Mouse (Mus musculus): ENCODE measurements around the gene Mfap3l. TPM values are rescaled to one million over a fixed set of nuclear protein-coding genes. Genes with fewer than 3 reads are reported as not detected.
"Not testable (repeated sequence)": the region's sequence is repeated elsewhere in the genome, so short reads cannot be mapped to it uniquely, and the experiment has no call there.

Mfap3l gene
- total RNA-seq, 2 experiments from 2014 or later: 3.3 to 4.4 TPM

DNA sequence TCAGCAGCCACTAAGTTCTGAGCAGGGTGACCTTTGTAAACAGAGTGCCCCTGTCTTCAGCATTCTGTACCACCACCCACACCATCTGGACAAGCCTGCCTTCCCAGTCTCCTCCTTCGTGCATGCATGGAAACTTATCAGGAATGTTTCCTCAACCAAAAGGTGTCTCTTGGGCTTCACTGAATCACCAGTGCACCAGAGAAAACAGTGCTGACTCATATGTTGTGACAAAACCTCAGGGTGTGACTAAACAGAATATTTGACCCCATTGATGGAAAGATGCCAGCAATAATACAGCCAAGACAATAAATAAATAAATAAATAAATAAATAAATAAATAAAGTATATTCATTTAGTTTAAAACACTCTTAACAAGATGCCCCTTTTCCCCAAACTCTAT lies 16.5 kb downstream of the Mfap3l start:
- DNase-seq (ENCODE audit: low spot score): no peak

DNA sequence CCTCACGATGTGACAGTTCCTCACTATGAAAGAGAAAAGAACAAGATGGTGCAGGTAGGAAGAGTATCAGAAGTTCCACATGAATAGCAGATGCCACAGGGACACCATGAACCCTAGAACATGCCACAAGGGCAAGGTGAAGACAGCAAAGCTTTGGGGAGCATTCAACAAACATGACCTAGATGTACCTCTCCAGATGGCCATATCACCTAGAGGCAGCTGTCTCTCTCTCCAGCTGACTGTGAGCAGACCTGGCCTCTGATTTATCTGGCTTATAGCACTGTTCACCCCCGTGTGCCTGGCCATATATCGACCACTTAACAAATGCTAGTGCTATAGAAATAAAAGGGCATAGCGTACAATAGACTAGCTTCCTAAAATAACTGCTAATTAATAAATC lies 17.5 kb downstream of the Mfap3l start:
- no peak for DNase-seq (ENCODE audit: low spot score)

DNA sequence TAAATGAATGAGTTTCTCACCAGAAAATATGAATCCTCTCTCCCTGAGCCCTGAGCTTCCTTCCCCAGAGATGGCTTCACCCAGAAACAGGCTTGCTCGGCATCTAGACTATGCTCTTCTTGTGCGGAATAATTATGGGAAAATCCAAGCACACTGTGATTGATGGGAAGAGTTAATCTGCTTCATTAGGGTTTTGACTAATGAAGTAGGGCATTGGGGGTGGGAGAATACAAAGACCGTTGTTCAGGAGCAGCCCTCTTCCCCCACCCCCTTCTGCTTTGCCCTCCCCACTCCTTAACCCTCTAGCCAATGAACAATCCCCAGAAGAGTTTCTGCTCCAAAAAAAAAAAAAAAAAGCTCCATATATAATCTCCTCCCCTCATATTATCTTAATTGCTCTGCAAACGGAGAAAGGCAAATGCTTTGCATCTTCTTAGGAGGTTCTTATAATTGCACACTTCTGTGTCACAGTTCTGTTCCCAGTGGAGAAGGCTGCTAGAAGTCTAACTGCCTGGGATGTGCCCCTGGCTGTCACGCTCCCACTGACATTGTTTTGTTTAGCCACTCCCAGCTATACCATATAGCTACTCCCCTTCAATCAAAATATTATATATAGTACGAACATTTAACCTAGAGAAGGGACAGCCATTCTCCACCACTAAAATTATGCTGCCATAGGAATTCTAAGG lies 24.9 kb downstream of the Mfap3l start:
- no peak for DNase-seq (ENCODE audit: low spot score)

DNA sequence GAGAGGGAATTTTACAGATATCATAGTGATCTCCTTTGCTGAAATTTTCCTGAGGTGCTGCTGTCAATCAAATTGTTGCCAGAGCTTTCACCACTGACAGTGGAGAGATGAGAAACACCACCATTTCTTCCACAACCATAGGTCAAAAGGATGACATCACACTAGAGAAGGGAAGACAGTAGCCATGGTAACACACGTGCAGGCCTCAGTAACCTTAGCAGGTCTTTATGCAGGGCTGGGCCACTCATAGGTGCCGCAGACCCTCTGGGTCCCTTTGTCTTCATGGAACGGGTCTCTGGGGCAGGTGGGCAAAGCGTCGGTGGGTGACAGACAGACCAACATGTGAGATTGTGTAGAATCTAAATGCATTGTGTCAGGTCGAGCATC lies 25.5 kb downstream of the Mfap3l start:
- no peak for DNase-seq (ENCODE audit: low spot score)

DNA sequence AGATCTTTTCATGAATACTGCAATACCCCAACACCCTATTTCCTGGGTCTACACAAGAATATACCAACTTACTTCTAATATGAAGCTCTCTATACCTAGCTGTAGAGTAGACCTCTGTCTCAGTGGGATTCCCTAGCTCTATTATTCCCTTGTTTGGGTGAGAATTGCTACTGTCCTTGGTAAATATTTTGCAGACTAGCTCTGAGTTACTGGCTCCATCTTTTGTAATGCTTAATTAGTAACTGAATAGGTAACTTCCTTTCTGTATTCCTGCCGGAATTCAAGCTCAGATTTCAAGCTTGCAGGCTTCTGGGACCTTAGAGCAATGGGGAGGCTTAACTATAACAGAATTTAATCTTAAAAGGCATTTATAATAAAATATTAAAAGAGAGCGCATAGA lies 26.1 kb downstream of the Mfap3l start:
- not testable (repeated sequence) for DNase-seq (ENCODE audit: low spot score)

DNA sequence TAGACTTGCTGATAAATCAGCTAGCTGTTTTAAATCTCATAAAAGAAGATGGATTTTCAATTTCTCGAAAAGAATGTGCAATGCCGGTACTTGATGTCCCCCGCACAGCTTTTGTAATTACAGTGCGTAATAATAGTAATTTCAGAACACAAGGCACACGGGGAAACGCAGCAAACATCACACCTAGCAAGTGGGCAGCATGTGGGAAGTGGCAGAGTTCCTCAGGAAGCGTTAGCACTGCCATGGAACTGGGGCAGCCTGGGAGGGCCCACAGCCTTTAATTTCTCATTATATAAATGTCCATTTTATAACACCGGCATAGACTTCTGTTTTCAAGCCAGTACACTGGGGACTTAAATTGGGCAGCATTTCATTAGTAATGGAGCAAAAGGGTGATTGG lies 27.1 kb downstream of the Mfap3l start:
- no peak for DNase-seq (ENCODE audit: low spot score)

DNA sequence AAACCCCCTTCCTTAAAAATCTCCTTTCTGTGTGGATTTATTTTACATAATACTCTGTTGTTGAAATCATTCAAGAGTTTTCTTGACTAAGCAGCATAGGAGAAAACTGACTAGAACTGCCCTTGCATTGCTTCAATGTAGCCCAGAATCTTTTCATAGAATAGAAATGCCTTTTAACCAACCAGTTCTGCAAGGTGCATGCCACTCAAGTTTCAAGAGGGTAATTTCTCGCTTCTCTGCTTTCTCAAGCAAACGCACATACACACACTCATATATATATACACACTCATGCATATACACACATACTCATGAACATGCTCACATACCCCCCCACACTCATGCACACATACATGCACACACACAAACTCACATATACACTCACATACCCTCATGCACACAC lies 28.6 kb downstream of the Mfap3l start:
- DNase-seq (ENCODE audit: low spot score): no peak

DNA sequence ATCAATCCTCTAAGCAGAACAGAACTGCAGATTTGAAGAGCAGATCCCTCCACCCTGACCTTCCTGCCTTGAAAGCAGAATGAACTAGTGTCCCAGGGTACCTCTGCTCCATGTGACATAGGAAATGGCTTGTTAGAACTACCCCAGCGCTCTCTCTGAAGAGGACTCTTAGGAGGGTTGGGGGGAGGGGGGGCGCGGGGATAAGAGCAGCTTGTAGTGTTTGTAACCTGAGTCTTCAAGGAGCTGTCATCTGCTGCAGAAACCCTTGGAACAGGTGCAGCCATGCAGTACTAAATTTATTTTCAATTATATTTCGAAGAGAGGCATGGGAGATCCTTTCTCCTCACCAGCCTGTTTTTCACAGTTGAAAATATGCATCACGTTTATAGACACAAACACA lies 30.9 kb downstream of the Mfap3l start:
- no peak for DNase-seq (ENCODE audit: low spot score)

DNA sequence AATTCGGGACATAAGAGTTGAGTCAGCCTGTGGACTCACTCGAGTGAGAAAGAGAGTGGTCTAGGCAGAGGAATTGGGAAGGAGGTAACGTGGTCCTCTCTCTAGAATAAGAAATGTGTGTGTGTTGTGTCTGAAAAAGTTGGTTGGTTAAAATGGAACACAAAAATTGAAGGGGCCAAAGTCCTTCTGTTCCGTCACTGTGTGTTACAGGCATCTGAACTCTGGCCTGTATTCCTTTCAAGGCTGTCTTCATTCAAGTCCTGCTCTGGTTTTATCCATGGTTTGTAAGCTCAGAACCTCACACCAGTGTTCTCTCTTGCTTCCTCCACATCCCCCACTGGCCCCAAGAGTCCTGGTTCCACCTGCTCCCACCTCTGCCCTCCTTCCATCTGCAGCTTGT lies 33.2 kb downstream of the Mfap3l start:
- no peak for DNase-seq (ENCODE audit: low spot score)

DNA sequence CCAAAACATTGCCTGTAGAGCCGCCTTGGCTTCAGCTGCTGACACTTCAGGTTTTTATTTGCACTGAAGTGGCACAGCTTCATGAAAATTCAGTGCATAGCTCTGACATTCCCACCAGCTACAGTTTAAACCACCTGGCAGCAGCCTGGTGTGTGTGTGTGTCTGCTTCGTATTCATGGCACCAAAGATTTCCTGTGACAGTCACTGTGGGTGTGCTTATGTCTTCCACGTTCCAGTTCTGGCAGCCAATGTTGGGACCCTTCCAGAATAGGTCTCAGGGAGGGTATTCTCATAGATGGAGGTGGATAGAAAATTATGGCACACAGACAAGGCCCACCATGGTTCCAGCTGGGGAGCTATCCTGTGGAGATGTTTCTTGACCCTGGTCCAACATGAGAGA lies 34.2 kb downstream of the Mfap3l start:
- DNase-seq (ENCODE audit: low spot score): no peak

DNA sequence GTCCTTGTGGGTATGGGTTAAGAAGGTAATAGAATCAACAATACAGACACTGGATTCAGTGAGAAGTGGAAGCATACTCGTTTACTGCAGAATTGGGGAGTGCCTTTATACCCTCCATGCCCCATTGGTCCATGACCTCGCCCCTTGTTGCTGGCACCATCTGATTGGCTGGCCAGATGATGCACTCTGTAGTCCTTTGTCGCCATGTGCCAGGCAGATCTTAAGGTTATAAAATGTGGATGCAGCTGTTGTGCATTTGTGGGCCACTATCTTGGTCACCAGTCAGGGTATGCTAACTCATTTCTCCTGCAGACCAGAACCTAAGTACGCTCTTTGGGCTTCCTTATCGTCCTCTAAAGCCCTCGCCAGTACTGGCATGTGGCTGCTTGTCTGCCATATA lies 46.0 kb downstream of the Mfap3l start:
- no peak for DNase-seq (ENCODE audit: low spot score)

DNA sequence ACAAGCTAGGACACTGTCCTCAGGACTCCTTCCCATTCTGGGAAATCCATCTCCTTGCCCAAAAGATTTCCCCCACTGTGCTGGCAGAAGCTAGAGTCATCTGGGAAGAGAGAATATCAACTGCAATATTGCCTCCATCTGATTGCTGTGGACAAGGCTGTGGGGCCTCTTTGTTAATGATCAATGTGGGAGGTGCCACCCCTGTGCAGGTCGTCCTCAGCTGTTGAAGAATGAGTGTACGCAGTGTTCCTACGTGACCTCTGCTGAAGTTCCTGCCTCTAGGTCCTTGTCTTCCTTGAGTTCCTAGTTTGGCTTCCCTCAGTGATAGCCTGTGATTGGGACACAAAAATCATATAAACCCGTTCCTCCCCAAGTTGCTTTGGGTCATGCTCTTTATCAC lies 49.2 kb downstream of the Mfap3l start:
- no peak for DNase-seq (ENCODE audit: low spot score)

DNA sequence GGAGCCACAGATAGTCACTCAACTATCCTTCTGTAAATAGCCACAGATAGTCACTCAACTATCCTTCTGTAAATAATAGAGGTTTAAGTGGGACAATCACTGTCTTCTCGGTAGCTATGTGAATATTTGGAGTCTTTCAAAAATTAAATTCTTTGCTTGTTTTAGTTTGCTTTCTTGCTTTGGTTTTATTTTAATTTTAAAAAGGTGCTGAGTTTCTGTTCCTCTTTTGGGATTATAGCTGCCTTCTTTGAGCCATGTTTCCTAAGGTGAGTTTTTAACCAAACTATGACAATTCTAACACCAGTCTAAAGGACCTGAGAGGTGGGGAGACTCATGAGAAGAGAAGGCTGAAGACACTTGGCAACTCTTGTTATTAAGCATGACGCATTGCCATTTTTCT lies 49.7 kb downstream of the Mfap3l start:
- DNase-seq (ENCODE audit: low spot score): no peak

DNA sequence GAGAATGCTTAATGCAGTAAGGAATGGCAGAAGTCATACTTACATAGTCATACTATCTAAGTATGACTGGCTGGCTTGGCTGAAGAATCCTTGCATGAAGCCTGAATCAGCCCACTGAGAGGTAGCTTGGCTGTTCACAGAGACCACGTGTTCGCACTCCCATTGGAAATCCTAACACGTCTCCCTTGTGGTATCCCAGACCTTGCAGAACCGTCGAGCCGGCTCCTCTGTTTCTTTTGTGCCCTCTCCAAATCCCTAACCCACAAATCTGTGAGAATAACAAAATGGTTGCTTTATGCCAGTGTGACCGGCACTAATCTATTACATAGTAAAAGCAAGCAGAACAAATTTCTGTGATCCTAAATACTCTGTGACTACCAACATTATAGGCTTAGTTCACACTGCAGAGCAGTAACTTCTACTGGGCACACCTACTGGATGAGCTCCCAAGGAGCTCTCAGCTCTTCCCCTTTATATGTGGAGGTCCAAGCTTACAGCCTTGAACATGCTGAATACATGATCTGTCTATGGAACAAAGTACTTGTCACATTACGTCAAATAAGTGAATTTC lies 79.0 kb downstream of the Mfap3l start:
- DNase-seq (ENCODE audit: low spot score): no peak

DNA sequence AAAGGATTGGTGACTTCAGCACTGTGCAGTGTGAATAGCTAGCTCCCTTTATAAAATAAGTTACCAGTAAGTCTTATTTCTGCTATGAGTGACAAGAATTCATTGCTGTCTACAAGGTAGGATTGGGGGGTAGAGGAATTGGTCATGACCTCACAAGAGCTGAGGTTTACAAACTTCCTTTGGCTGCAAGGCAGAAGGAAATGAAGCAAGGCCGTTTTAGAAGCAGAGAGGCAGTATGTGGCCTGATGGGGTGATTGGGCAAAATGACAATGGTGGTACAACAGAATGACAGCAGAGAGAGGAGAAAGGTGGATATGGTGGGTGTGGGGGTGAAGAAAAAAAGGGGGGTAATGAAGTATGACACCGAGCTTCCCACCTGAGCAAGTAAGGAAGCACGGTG lies 82.1 kb downstream of the Mfap3l start:
- no peak for DNase-seq (ENCODE audit: low spot score)

DNA sequence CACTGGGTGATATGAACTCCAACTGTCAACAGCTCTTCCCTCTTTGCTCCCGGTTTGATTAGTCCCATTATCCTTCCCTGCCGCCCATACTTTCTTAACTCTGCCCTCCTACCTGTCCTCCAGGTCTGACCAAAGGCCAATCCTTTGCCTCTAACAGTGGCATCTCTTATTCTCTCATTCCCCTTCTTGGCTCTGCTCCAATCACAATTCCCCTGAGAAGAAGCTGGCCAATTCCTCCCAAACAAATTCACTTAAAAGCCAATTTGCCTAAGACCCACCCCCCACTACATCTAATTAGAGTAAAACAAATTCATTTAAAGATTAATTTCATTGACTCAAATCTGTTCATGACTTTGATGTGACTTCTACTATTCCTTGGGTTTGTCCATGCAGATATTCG lies 86.1 kb downstream of the Mfap3l start:
- DNase-seq (ENCODE audit: low spot score): no peak

Other genes with a start within 250 kb of the Mfap3l start
- gene Gm10283, start 129.6 kb upstream of the Mfap3l start, total RNA-seq (2021): not detected
- under 1 TPM; 0.14 to 0.30 TPM for gene Aadat, start 126.9 kb upstream of the Mfap3l start, total RNA-seq (2021)

All from gastrocnemius, adult 18-20 months (tissue).